Mouse (Mus musculus) erythroblast, embryonic 14.5 days (primary cell): Measurements from ENCODE around the gene 1700025C18Rik.

Experiments used
- GATA1 ChIP-seq: IDR thresholded peaks from 2 replicates; pipeline ENCODE4 v1.6.1; 2012; ENCODE audit warnings: low read length, inconsistent platforms, mixed read lengths
- TAL1 ChIP-seq: IDR thresholded peaks from 3 replicates; pipeline ENCODE4 v1.6.1; 2012; ENCODE audit warnings: low read length, inconsistent platforms, mixed read lengths

DNA sequence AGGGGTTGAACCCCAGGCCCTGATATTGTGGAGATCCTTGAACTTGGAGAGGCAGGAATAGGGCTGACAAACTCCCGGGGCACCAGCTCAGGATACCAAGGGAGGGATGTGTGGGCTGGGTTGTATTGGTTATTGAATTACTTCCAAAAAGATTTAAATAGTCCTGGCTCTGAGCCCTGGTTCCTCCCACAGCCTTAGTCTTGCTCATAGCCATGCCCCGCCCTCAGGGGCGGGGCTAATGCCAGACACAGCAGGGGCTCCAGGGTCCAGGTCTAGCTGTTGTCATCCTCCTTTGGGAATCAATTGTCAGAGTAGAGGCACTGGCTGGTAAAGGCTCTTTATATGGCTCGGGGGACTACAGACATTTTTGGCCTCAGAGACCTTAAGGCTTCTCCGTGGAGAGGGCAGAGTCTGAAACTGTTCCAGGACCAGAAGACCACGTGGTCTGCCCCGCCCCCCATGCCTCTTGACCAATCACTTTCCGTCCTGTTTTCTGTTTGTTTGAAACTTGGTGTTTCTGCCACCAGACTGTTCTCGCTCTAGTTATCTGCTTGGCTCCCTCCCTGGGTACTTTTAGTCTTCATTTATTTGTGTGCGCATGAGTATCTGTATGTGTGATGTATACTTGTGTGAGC is 30.8 kb upstream of the 1700025C18Rik start:
- TF ChIP-seq GATA1 = no peak
- no peak for TF ChIP-seq TAL1
